Mouse (Mus musculus) kidney, embryonic 16.5 days (tissue): ENCODE measurements at regions not wholly inside any gene's neighbourhood (a gene's known extent, or its start where the extent isn't known, plus 50 kb on each side); places are given as distances from the start of the nearest gene placed in this dataset.

Source experiments
- ATAC-seq: fragments of 200-750 bp; cut with Nextera tagmentation; 2 replicates; pipeline ENCODE4 v1.8.0; 2017; ENCODE audit warnings: moderate TSS enrichment; ENCODE audit not compliant: low FRiP score, low TSS enrichment
- H3K27ac ChIP-seq: fragments of 300-500 bp; sonication (generic); 2 replicates; pipeline ENCODE4 v1.5.1; 2014; ENCODE audit warnings: low read length
- H3K27me3 ChIP-seq: fragments of 300-500 bp; sonication (generic); 2 replicates; pipeline ENCODE4 v1.6.1; 2014; ENCODE audit warnings: low read length, control low read depth, mixed read lengths; ENCODE audit not compliant: insufficient read depth
- H3K36me3 ChIP-seq: fragments of 300-500 bp; sonication (generic); 2 replicates; pipeline ENCODE4 v1.6.1; 2014; ENCODE audit warnings: low read length, control low read depth, mixed read lengths; ENCODE audit not compliant: insufficient read depth
- H3K4me1 ChIP-seq: fragments of 300-500 bp; sonication (generic); 2 replicates; pipeline ENCODE4 v1.6.1; 2014; ENCODE audit warnings: low read length, control low read depth, mixed read lengths; ENCODE audit not compliant: insufficient read depth
- H3K4me2 ChIP-seq: fragments of 300-500 bp; sonication (generic); replicated peaks from 2 replicates; pipeline ENCODE4 v1.6.1; 2014; ENCODE audit warnings: low read depth, low read length
- H3K4me3 ChIP-seq: fragments of 300-500 bp; sonication (generic); 2 replicates; pipeline ENCODE4 v1.5.1; 2014; ENCODE audit warnings: mild to moderate bottlenecking, low read length
- H3K9ac ChIP-seq: fragments of 300-500 bp; sonication (generic); replicated peaks from 2 replicates; pipeline ENCODE4 v1.6.1; 2014; ENCODE audit warnings: low read length
- H3K9me3 ChIP-seq: fragments of 300-500 bp; sonication (generic); 2 replicates; pipeline ENCODE4 v1.6.1; 2016; ENCODE audit warnings: low read length, control low read depth
- WGBS: fragments of 180-500 bp; shearing (Covaris S2); extraction: QIAGEN DNeasy Blood & Tissue Kit; methylation state at CpG from one replicate; pipeline ENCODE4 v1.1.7; 2014; 5-methylcytosine and 5-hydroxymethylcytosine counted together

DNA sequence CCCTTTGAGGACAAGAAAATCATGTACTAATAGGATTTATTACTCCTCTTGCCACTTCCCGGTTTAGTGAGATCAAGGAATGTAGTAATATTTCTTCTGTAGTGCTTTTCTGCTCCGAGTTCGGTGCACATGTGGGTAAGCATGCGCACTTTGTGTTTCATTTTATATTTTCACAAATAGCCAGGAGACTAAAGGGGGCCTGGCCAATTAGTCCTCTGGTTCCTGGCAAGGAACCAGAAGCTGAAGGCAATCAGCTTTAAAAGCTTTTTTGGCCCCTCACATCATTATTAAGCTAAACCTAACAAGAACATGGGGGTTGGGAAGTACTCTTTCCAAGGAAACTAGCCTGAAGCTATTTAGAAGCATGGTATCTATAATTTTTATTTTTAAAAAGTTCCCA is 134.2 kb downstream of the Fzd1 start:
- Histone ChIP-seq H3K27me3 (no peaks in the 10 kb centered on the region), H3K9ac (no peak overlapping the region), H3K4me3 (no peak overlapping the region), H3K27ac (no peak overlapping the region), H3K9me3 (no peaks in the 10 kb centered on the region), H3K36me3 (no peaks in the 10 kb centered on the region), H3K4me1 (0 out of 2 replicates have a peak, but pooled peaks cover 4% of the 10 kb centered on the region), H3K4me2 (no peak overlapping the region)
- no peak for ATAC-seq
- WGBS: 11% methylated on average over 4 of the region's 4 CpGs

DNA sequence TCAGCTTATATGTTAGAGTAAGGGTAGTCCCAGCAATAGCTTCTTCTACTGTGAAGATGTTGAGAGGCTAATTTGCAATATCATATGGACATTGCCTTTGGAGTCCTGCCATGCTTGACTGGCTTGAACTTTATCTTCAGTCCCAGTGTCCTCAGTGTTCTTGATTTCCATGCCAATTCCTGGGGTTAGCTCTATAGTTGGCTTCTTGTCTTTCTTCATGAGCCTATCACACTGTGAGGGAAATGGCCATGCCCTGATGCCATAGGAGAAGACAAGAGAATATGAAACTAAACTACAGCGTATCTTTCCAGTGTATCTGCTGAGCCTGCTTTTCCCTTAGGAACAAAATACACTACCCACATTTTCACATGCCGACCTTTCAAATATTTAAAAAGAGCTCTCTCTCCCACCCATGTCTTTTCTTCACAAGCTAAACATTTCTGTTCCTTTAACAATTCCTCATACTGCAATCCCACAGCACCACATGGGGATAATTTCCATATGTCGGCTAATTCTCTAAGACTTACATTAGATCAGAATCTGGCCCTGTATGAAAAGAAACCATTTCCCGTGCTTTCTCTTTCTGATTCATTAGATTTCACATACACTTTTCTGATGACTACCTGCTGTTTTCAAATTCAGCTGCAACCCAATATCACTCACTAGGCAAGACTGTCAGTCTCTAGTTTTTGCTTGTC is 137.2 kb downstream of the Fzd1 start:
- Histone ChIP-seq H3K27ac (no peak overlapping the region), H3K27me3 (no peaks in the 10 kb centered on the region), H3K4me3 (no peak overlapping the region), H3K36me3 (no peaks in the 10 kb centered on the region), H3K9me3 (no peaks in the 10 kb centered on the region), H3K4me2 (no peak overlapping the region), H3K9ac (no peak overlapping the region), H3K4me1 (0 out of 2 replicates have a peak, but pooled peaks cover 4% of the 10 kb centered on the region)
- ATAC-seq: no peak
- WGBS: 72% methylated on average over 4 of the region's 4 CpGs

DNA sequence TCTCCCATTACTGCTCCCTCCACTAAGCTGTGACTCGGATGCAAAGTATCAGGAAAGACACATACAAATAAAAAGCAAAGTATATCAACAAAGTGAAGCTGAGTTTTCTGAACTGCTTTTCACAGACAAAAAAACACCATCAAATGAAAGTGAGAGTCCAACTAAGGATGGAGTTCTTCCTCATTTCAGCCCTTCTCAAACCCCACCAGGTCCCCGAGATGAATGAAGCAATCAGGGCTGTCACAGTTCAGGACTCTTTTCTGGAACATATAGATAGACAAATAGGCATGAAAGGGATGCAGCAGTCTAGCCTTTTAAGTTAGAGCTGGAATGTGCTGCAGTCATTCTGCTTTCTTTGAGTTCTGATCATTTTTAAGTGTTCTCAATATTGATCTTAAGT is 142.6 kb downstream of the Fzd1 start:
- Histone ChIP-seq H3K4me3 (no peak overlapping the region), H3K4me2 (no peak overlapping the region), H3K27ac (no peak overlapping the region), H3K27me3 (no peaks in the 10 kb centered on the region), H3K9ac (no peak overlapping the region), H3K9me3 (no peaks in the 10 kb centered on the region), H3K4me1 (no peaks in the 10 kb centered on the region), H3K36me3 (no peaks in the 10 kb centered on the region)
- no peak for ATAC-seq
- WGBS: 81% methylated on average over 2 of the region's 2 CpGs

DNA sequence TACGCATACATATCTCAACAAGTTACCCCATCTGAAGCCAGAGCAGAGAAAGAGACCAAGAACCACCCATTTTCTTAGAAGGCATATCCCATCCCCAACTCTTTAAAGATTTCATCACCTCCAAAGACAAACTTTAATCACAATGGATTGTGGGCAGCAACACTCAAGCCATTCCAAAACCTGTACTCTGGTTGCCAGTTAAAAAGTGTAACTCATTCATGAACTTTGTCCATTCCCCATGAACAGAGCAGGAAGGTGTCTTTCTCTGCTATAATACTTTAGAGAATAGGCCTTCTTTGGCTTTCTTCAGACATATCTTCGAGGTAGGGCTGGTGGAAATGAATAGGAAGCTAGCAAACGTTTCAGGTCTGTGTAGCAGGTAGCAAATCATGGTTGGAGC is 160.4 kb downstream of the Fzd1 start:
- 0 out of 2 replicates have a peak, but pooled peaks cover 2% of the 10 kb centered on the region for H3K4me1 ChIP-seq
- H3K4me3 ChIP-seq: no peak overlapping the region
- no peak overlapping the region for H3K27ac ChIP-seq
- no peak for ATAC-seq
- 86% methylated on average over 3 of the region's 3 CpGs for WGBS
- no peaks in the 10 kb centered on the region for H3K36me3 ChIP-seq
- no peak overlapping the region for H3K4me2 ChIP-seq
- H3K9me3 ChIP-seq: no peaks in the 10 kb centered on the region
- H3K27me3 ChIP-seq: no peaks in the 10 kb centered on the region
- H3K9ac ChIP-seq: no peak overlapping the region

DNA sequence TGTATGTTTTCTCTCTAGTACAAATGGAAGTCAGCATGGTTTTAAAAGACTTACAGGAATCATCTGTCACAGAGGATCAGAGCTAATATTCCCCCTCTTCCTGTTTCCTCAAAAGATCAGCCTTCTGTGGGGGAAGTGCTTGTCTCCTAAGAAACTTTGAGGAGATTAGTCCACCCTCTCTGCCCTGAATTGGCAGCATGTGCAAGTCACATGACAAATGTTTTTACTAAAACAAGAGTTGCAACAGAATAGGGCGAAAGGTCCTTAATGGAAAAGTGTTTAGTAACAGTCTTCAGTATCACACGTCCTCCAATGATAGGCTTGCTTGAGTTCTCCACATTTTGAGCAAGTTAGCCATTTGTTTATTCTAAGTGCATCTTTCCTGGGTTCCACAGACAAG is 162.8 kb downstream of the Fzd1 start:
- Histone ChIP-seq H3K4me2 (no peak overlapping the region), H3K9ac (no peak overlapping the region), H3K36me3 (no peaks in the 10 kb centered on the region), H3K4me1 (0 out of 2 replicates have a peak, but pooled peaks cover 2% of the 10 kb centered on the region), H3K4me3 (no peak overlapping the region), H3K27ac (no peak overlapping the region), H3K9me3 (no peaks in the 10 kb centered on the region), H3K27me3 (no peaks in the 10 kb centered on the region)
- ATAC-seq: 0 out of 2 replicates have a peak, but pooled peaks have one; percentile 15
- WGBS: 56% methylated on average over 2 of the region's 2 CpGs

DNA sequence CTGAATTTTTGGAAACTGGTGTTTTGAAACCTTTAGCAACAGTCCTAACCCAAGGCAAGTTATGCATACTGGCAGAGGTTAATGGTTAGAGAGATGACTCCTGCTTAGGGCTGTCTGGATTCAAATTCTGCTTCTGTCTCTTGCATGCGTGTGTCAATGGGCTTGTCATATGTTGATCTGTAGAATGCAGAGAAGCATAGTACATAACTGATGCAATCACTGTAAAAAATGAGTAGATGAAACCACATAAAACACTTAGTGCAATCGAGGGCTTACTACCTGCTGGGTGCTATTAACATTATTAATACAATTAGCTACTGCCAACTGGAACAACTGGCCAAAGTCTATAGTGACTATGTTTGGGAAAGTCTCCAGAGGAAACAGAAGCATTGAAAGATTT is 163.3 kb downstream of the Fzd1 start:
- Histone ChIP-seq H3K4me3 (no peak overlapping the region), H3K9me3 (no peaks in the 10 kb centered on the region), H3K9ac (no peak overlapping the region), H3K4me1 (0 out of 2 replicates have a peak, but pooled peaks cover 2% of the 10 kb centered on the region), H3K36me3 (no peaks in the 10 kb centered on the region), H3K27me3 (no peaks in the 10 kb centered on the region), H3K4me2 (no peak overlapping the region), H3K27ac (no peak overlapping the region)
- 77% methylated on average over 2 of the region's 2 CpGs for WGBS
- no peak for ATAC-seq

DNA sequence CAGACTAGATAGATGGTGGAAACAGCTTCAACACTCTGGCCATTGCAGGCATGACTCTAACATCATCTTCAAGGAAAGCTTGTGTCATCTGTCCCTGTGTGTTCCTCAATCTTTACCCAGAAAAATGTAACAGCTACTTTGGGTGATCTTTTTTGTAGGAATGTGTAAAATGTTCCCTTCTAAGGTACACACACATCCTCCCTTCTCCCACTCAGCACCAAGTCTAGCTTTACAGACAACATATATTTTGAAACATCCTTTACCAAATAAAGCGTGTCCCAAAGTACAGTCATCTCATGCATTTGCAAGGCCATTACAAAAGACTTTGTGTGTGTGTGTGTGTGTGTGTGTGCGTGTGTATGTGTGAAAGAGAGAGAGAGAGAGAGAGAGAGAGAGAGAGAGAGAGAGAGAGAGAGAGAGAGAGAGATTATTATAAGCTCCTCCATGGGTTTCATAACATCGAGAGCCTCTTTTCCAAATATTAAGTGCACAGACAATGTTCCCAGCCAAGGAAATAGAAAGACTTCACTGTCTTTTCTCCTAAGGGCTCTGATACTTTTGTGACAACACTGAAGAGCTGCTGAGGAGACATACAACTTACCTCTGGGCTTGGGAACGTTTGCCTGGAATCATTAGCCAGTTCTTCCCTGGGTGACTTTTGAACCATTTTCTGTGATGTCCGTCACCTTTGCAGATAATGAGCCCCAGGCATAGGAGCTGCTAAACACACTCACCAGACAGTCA is 164.0 kb downstream of the Fzd1 start:
- H3K36me3 ChIP-seq: no peaks in the 10 kb centered on the region
- H3K27me3 ChIP-seq: no peaks in the 10 kb centered on the region
- H3K9ac ChIP-seq: no peak overlapping the region
- H3K27ac ChIP-seq: no peak overlapping the region
- no peaks in the 10 kb centered on the region for H3K9me3 ChIP-seq
- 0 out of 2 replicates have a peak, but pooled peaks cover 2% of the 10 kb centered on the region for H3K4me1 ChIP-seq
- no peak overlapping the region for H3K4me3 ChIP-seq
- H3K4me2 ChIP-seq: no peak overlapping the region
- no peak for ATAC-seq
- 75% methylated on average over 5 of the region's 5 CpGs for WGBS

DNA sequence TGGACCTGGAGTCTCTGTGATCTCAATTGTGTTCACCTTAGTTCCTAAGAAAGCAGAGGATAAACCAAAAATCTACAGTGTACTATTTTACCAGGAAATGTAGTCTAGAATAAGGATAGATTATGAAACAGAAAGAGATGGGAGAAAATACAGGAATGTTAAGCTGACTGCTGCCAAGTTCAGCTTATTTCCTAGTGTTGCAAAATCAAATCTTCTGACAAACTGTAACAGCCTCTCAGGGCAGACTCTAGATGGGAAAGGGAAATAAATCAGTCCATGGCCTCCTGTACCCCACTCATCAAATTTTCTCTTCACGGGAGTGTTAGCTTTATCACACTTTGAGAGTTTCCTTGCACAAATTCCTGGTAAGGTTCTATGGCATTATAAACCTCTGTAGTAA is 166.1 kb downstream of the Fzd1 start:
- Histone ChIP-seq H3K4me2 (no peak overlapping the region), H3K36me3 (no peaks in the 10 kb centered on the region), H3K27me3 (no peaks in the 10 kb centered on the region), H3K9ac (no peak overlapping the region), H3K9me3 (peaks cover 4% of the 10 kb centered on the region; the same call in 1 of the 2 replicates), H3K4me3 (no peak overlapping the region), H3K27ac (no peak overlapping the region), H3K4me1 (0 out of 2 replicates have a peak, but pooled peaks cover 2% of the 10 kb centered on the region)
- ATAC-seq: no peak
- WGBS: 46% methylated on average over 1 of the region's 1 CpGs

DNA sequence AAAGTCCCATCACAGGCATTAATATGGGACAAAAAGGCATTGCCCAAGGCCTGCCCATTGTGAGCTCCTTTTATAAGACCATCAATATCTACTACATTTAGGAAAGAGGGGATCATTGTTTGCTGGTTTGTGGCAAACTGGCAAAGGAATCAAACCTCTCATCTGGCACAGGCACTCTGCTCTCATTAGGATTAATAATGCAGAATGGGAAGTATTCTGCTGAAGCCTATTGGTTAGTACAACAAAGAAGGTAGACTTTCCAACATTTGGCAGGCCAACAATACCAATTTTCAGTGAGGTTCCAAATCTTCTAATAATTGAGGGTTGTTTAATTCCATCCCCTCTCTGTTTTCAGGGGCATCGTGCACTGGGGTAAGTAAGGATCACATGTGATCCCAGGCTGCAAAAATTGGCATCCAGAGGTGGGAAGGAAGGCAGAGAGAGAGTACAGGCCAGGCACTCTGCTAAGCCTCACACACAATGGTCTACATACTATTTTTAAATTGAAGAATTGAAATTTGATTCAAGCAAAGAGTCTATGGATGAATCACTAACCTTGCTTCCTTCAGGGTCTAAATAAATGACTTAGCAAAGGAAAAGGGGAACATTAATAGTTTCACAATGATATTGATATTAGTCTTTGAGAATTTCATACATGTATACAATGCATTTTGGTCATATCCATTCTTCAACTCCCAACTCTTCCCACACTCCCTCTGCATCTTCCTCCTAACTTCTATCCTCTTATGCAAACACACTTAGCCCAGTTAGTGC is 174.9 kb downstream of the Fzd1 start:
- no peak overlapping the region for H3K4me2 ChIP-seq
- H3K27me3 ChIP-seq: no peaks in the 10 kb centered on the region
- H3K9me3 ChIP-seq: peaks cover 4% of the 10 kb centered on the region; the same call in 1 of the 2 replicates
- no peak for ATAC-seq
- 97% methylated on average over 1 of the region's 1 CpGs for WGBS
- no peaks in the 10 kb centered on the region for H3K4me1 ChIP-seq
- no peak overlapping the region for H3K27ac ChIP-seq
- no peak overlapping the region for H3K4me3 ChIP-seq
- no peak overlapping the region for H3K9ac ChIP-seq
- no peaks in the 10 kb centered on the region for H3K36me3 ChIP-seq
